Mouse (Mus musculus) CH12.LX (cell line): ENCODE results near the gene Pex5.
A peak's percentile ranks its signal among the peaks of the same experiment; 100 is the strongest.

Experiments used
- BHLHE40 ChIP-seq: IDR thresholded peaks from 2 replicates; pipeline ENCODE4 v1.6.1; 2011; ENCODE audit warnings: mild to moderate bottlenecking, low read depth, low read length, improper control_type of control experiment
- CTCF ChIP-seq, 2 experiments: IDR thresholded peaks in 1 of 2; conservative IDR thresholded peaks in 1 of 2; 2 replicates each; pipeline ENCODE4 v1.5.1; 2011 to 2012; ENCODE audit warnings: low read depth in 2 of 2, low read length in 2 of 2, improper control_type of control experiment in 1 of 2, inconsistent platforms in 1 of 2, mild to moderate bottlenecking in 1 of 2, moderate library complexity in 1 of 2
- EP300 ChIP-seq: IDR thresholded peaks from 2 replicates; pipeline ENCODE4 v1.6.1; 2011; ENCODE audit warnings: low read length, improper control_type of control experiment
- MEF2A ChIP-seq: IDR thresholded peaks from 2 replicates; pipeline ENCODE4 v1.6.1; 2014; ENCODE audit warnings: low read depth, mild to moderate bottlenecking, inconsistent platforms, low read length, improper control_type of control experiment, borderline replicate concordance
- SIN3A ChIP-seq: IDR thresholded peaks from 2 replicates; pipeline ENCODE4 v1.6.1; 2012; ENCODE audit warnings: low read length, improper control_type of control experiment, inconsistent platforms

GRCm38 (mm10) chr6:124435173-124435572 lies 20.3 kb upstream of the Pex5 start:
- no peak for TF ChIP-seq EP300
- no peak for TF ChIP-seq CTCF (conservative IDR thresholded peaks at IDR 0.05 in 1 of 2, IDR thresholded peaks at IDR 0.05 in 1 of 2; ENCODE audit: low read depth in 2 of 2, low read length in 2 of 2)
- TF ChIP-seq SIN3A = no peak
- TF ChIP-seq BHLHE40 = peak; percentile 76
- peak; percentile 26; the same call in 1 of the 2 replicates for TF ChIP-seq MEF2A
